Mouse (Mus musculus) gonadal fat pad, adult 2 months (tissue): ENCODE measurements around the gene Arsg. TPM values are rescaled to one million over a fixed set of nuclear protein-coding genes. Genes with fewer than 3 reads are reported as not detected.

Experiments used
- DNase-seq: peaks from one replicate; pipeline ENCODE4 v3.0.0-alpha.2; 2012; ENCODE audit warnings: low read depth
- polyA plus RNA-seq: library from polyadenylated mRNA; depleted of rRNA; stranded (reverse); fragments of >200 nt; gene quantifications from 2 replicates; pipeline ENCODE4 v1.2.3, GENCODE M21; 2012

Gene Arsg
- polyA plus RNA-seq, 1 experiment = 8.8 TPM

GRCm38 (mm10) chr11:109545700-109546143 lies 72.5 kb downstream of the Arsg start:
- no peak for DNase-seq

GRCm38 (mm10) chr11:109546305-109547001 lies 73.3 kb downstream of the Arsg start:
- no peak for DNase-seq

GRCm38 (mm10) chr11:109547652-109548051 lies 74.5 kb downstream of the Arsg start:
- DNase-seq = no peak

- DNase-seq = no peak
These were observed 76.6 kb downstream of the Arsg start for GRCm38 (mm10) chr11:109549599-109550290.

GRCm38 (mm10) chr11:109553921-109554320 lies 80.7 kb downstream of the Arsg start:
- no peak for DNase-seq

GRCm38 (mm10) chr11:109554443-109554842 lies 81.3 kb downstream of the Arsg start:
- peak; percentile 73 for DNase-seq

- DNase-seq = no peak
These were observed 83.0 kb downstream of the Arsg start for GRCm38 (mm10) chr11:109556130-109556529.

- no peak for DNase-seq
These were observed 84.2 kb downstream of the Arsg start for GRCm38 (mm10) chr11:109557419-109557818.

- no peak for DNase-seq
These were observed 86.1 kb downstream of the Arsg start for GRCm38 (mm10) chr11:109559241-109559640.

- no peak for DNase-seq
These were observed 87.7 kb downstream of the Arsg start for GRCm38 (mm10) chr11:109560793-109561257.

GRCm38 (mm10) chr11:109561445-109561844 lies 88.3 kb downstream of the Arsg start:
- DNase-seq = no peak

- DNase-seq = no peak
These were observed 90.5 kb downstream of the Arsg start for GRCm38 (mm10) chr11:109563708-109564107.

GRCm38 (mm10) chr11:109564466-109565214 lies 91.5 kb downstream of the Arsg start:
- DNase-seq = no peak

GRCm38 (mm10) chr11:109569007-109569618 lies 95.9 kb downstream of the Arsg start:
- no peak for DNase-seq

- no peak for DNase-seq
These were observed 96.6 kb downstream of the Arsg start for GRCm38 (mm10) chr11:109569809-109570208.

- DNase-seq = no peak
These were observed 98.9 kb downstream of the Arsg start for GRCm38 (mm10) chr11:109572051-109572450.

GRCm38 (mm10) chr11:109574604-109575003 lies 101.4 kb downstream of the Arsg start:
- DNase-seq = no peak

GRCm38 (mm10) chr11:109575832-109576231 lies 102.7 kb downstream of the Arsg start:
- DNase-seq = no peak

GRCm38 (mm10) chr11:109578536-109578935 lies 105.4 kb downstream of the Arsg start:
- no peak for DNase-seq

- DNase-seq = no peak
These were observed 106.8 kb downstream of the Arsg start for GRCm38 (mm10) chr11:109579999-109580398.

- DNase-seq = no peak
These were observed 110.8 kb downstream of the Arsg start for GRCm38 (mm10) chr11:109583986-109584385.
